In the genomic region with DNA sequence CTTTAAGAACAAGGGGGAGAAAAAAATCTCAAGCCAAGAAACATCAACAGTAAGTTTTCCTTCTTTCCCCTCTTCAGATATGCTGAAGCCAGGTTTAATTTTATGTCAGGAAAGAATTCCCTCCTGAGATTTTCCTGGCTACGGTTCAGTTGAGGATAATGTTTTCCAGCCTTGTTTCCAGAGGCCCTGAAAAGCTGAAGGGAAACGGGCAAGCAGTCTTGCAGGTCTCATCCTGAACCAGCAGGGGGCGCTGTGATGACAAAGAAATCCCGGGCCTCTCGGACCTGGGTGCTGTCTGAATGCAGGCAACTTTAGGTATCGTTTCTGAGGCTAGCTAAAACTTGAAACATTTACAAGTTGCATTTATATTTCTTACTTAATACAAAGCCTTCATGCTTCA, we compare ENCODE assay signal across 7 mouse cellular contexts.
A peak's percentile ranks its signal among the peaks of the same experiment; 100 is the strongest.
DNase-seq lines count a peak whose midpoint lies in the region; ATAC-seq and TF ChIP-seq lines count a peak whose summit lies in the region.

No protein-coding gene starts in this region.

- no peaks in the 10 kb centered on the region for H3K27me3 ChIP-seq in kidney, adult 2 months (replicated peaks; ENCODE audit: control insufficient read depth, insufficient read depth, low read length)
- no peaks in the 10 kb centered on the region for H3K27me3 ChIP-seq in limb, embryonic 12.5 days

- WGBS in kidney, adult 2 months: under 1% methylated on average over 6 of the region's 6 CpGs
- WGBS in limb, embryonic 12.5 days: 1% methylated on average over 6 of the region's 6 CpGs

- peak; percentile 86 for TF ChIP-seq CTCF in kidney, adult 2 months (conservative IDR thresholded peaks at IDR 0.05; ENCODE audit: insufficient read depth, insufficient read length, low read depth, low read length)

- H3K9ac ChIP-seq in limb, embryonic 12.5 days (replicated peaks): no peak overlapping the region

- no peaks in the 10 kb centered on the region for H3K9me3 ChIP-seq in limb, embryonic 12.5 days

- peak; percentile 86 to 96 for DNase-seq in adrenal gland, adult (ENCODE audit: inconsistent age in 2 of 2, low spot score in 1 of 2)
- DNase-seq in cerebellum, postnatal 4 days (ENCODE audit: low spot score in 2 of 2): peak; percentile 74 to 86
- DNase-seq in gastrocnemius, postnatal 10 days: peak; percentile 89
- peak; percentile 91 for DNase-seq in kidney, adult 2 months
- peak; percentile 31 to 44 for DNase-seq in spleen, postnatal 36 days (ENCODE audit: low spot score in 2 of 2)

- no peaks in the 10 kb centered on the region for H3K36me3 ChIP-seq in kidney, adult 2 months (ENCODE audit: control insufficient read depth, insufficient read depth, low read length)
- no peaks in the 10 kb centered on the region for H3K36me3 ChIP-seq in limb, embryonic 12.5 days

- no peak for TF ChIP-seq POLR2A in kidney, adult 2 months (IDR thresholded peaks at IDR 0.05; ENCODE audit: low read depth, low read length)

- no peak overlapping the region for H3K4me3 ChIP-seq in kidney, adult 2 months (ENCODE audit: insufficient read depth, low read depth, low read length)
- no peak overlapping the region for H3K4me3 ChIP-seq in limb, embryonic 12.5 days (replicated peaks)

- ATAC-seq in limb, embryonic 12.5 days (ENCODE audit: insufficient number of reproducible peaks, insufficient read depth, low FRiP score, low TSS enrichment, low read depth): peak; percentile 76
- 0 out of 2 replicates have a peak, but pooled peaks have one; percentile 63 for ATAC-seq in monocyte, adult 5-6 weeks (replicated peaks; ENCODE audit: insufficient number of reproducible peaks, low FRiP score, low TSS enrichment, poor library complexity, severe bottlenecking)

- no peak overlapping the region; the same call in 1 of the 2 replicates for H3K27ac ChIP-seq in kidney, adult 2 months (ENCODE audit: insufficient read depth, low read depth, low read length)
- no peak overlapping the region for H3K27ac ChIP-seq in limb, embryonic 12.5 days

- peaks cover 13% of the 10 kb centered on the region; the same call in 1 of the 2 replicates for H3K4me1 ChIP-seq in kidney, adult 2 months (ENCODE audit: control insufficient read depth, insufficient read depth, low read length)
- H3K4me1 ChIP-seq in limb, embryonic 12.5 days (replicated peaks): peaks cover 10% of the 10 kb centered on the region; the same call in 1 of the 2 replicates

- no peak overlapping the region for H3K4me2 ChIP-seq in limb, embryonic 12.5 days

Comparison
In these comparisons a context has a peak if more than half of its experiments do, and no peak if none do; other contexts are left out.
1. DNase-seq: peak in every context shown above with its lines; median percentile 91 in adrenal gland, adult; 91 in kidney, adult 2 months; 89 in gastrocnemius, postnatal 10 days; 80 in cerebellum, postnatal 4 days; 38 in spleen, postnatal 36 days.